Mouse (Mus musculus): ENCODE results near the gene BC030870. TPM values are rescaled to one million over a fixed set of nuclear protein-coding genes. Genes with fewer than 3 reads are reported as not detected.
"Not testable (repeated sequence)": the region's sequence is repeated elsewhere in the genome, so short reads cannot be mapped to it uniquely, and the experiment has no call there.

BC030870 gene
- not detected in 2 replicates for total RNA-seq (2014; rRNA removed)
- not detected in 2 replicates for polyA plus RNA-seq (2015; fragmentation: Nextera tagmentation; extraction: Ambion mirVana)

GRCm38 (mm10) chr8:65129199-65129788, at the start of gene BC030870:
BC030870 (minus strand) TSS chr8:65129563.
- WGBS = 83% methylated on average over 15 of the region's 15 CpGs
- no peak within 1 kb of the TSS for H3K9ac ChIP-seq (replicated peaks; ENCODE audit: low read length)

GRCm38 (mm10) chr8:65174746-65175476, 45.5 kb upstream of the BC030870 start:
- no peak overlapping the region for H3K27ac ChIP-seq
- ATAC-seq (no peak), DNase-seq (ENCODE audit: low spot score) (no peak)
- H3K4me1 ChIP-seq (ENCODE audit: insufficient read depth, low read length) = no peaks in the 10 kb centered on the region
- H3K9me3 ChIP-seq (ENCODE audit: low read length) = no peaks in the 10 kb centered on the region
- no peaks in the 10 kb centered on the region for H3K36me3 ChIP-seq (ENCODE audit: insufficient read depth, low read length)
- H3K9ac ChIP-seq (replicated peaks; ENCODE audit: low read length) = no peak overlapping the region
- H3K4me3 ChIP-seq (ENCODE audit: low read length) = no peak overlapping the region
- 71% methylated on average over 3 of the region's 3 CpGs for WGBS
- no peaks in the 10 kb centered on the region for H3K27me3 ChIP-seq (ENCODE audit: insufficient read depth, low read length)
- no peak overlapping the region for H3K4me2 ChIP-seq (ENCODE audit: low read depth, low read length)
- no peak for TF ChIP-seq CTCF (IDR thresholded peaks at IDR 0.05; ENCODE audit: low read depth)

More at GRCm38 (mm10) chr8:65129199-65129788, at the start of gene BC030870:
- Histone ChIP-seq H3K27me3 (ENCODE audit: insufficient read depth, low read length) (no peaks in the 10 kb centered on the region), H3K36me3 (ENCODE audit: insufficient read depth, low read length) (no peaks in the 10 kb centered on the region), H3K4me3 (ENCODE audit: low read length) (no peak within 1 kb of the TSS), H3K9me3 (ENCODE audit: low read length) (no peaks in the 10 kb centered on the region), H3K4me1 (ENCODE audit: insufficient read depth, low read length) (no peaks in the 10 kb centered on the region), H3K27ac (no peak within 1 kb of the TSS), H3K4me2 (ENCODE audit: low read depth, low read length) (no peak within 1 kb of the TSS)
- DNase-seq (ENCODE audit: low spot score) = no peak
- ATAC-seq = no peak
- no peak for TF ChIP-seq CTCF (IDR thresholded peaks at IDR 0.05; ENCODE audit: low read depth)

- ATAC-seq (no peak), DNase-seq (ENCODE audit: low spot score) (no peak)
- H3K4me1 ChIP-seq (ENCODE audit: insufficient read depth, low read length) = no peaks in the 10 kb centered on the region
- H3K9me3 ChIP-seq (ENCODE audit: low read length) = no peaks in the 10 kb centered on the region
- 77% methylated on average over 3 of the region's 3 CpGs for WGBS
- no peaks in the 10 kb centered on the region for H3K27me3 ChIP-seq (ENCODE audit: insufficient read depth, low read length)
- no peaks in the 10 kb centered on the region for H3K36me3 ChIP-seq (ENCODE audit: insufficient read depth, low read length)
- H3K9ac ChIP-seq (replicated peaks; ENCODE audit: low read length) = no peak overlapping the region
- H3K27ac ChIP-seq = no peak overlapping the region
- H3K4me2 ChIP-seq (ENCODE audit: low read depth, low read length) = no peak overlapping the region
- TF ChIP-seq CTCF (IDR thresholded peaks at IDR 0.05; ENCODE audit: low read depth) = no peak
- no peak overlapping the region for H3K4me3 ChIP-seq (ENCODE audit: low read length)
These were observed 39.8 kb upstream of the BC030870 start for GRCm38 (mm10) chr8:65169184-65169583.

- H3K9me3 ChIP-seq (ENCODE audit: low read length); H3K4me3 ChIP-seq (ENCODE audit: low read length); H3K27me3 ChIP-seq (ENCODE audit: insufficient read depth, low read length); H3K4me2 ChIP-seq (ENCODE audit: low read depth, low read length); H3K27ac ChIP-seq; H3K36me3 ChIP-seq (ENCODE audit: insufficient read depth, low read length); H3K4me1 ChIP-seq (ENCODE audit: insufficient read depth, low read length); H3K9ac ChIP-seq (replicated peaks; ENCODE audit: low read length): not testable (repeated sequence)
- ATAC-seq (peak; percentile 68), DNase-seq (ENCODE audit: low spot score) (peak; percentile 82)
- peak; percentile 72 for TF ChIP-seq CTCF (IDR thresholded peaks at IDR 0.05; ENCODE audit: low read depth)
- WGBS = 18% methylated on average over 1 of the region's 1 CpGs
These were observed 31.3 kb upstream of the BC030870 start for GRCm38 (mm10) chr8:65160676-65161075.

GRCm38 (mm10) chr8:65159096-65159748, 29.9 kb upstream of the BC030870 start:
- H3K4me2 ChIP-seq (ENCODE audit: low read depth, low read length) = peak overlapping the region; percentile 40
- no peak overlapping the region for H3K4me3 ChIP-seq (ENCODE audit: low read length)
- no peak overlapping the region for H3K9ac ChIP-seq (replicated peaks; ENCODE audit: low read length)
- H3K27ac ChIP-seq = no peak overlapping the region
- whole genome bisulfite sequencing = 38% methylated on average over 14 of the region's 14 CpGs
- H3K27me3 ChIP-seq (ENCODE audit: insufficient read depth, low read length) = no peaks in the 10 kb centered on the region
- DNase-seq (ENCODE audit: low spot score) (peak; percentile 75), ATAC-seq (peak; percentile 52)
- peak; percentile 52 for TF ChIP-seq CTCF (IDR thresholded peaks at IDR 0.05; ENCODE audit: low read depth)
- no peaks in the 10 kb centered on the region for H3K9me3 ChIP-seq (ENCODE audit: low read length)
- no peaks in the 10 kb centered on the region for H3K36me3 ChIP-seq (ENCODE audit: insufficient read depth, low read length)
- H3K4me1 ChIP-seq (ENCODE audit: insufficient read depth, low read length) = no peaks in the 10 kb centered on the region

GRCm38 (mm10) chr8:65157901-65158300, 28.5 kb upstream of the BC030870 start:
- WGBS = 51% methylated on average over 4 of the region's 4 CpGs
- Histone ChIP-seq H3K27me3 (ENCODE audit: insufficient read depth, low read length) (no peaks in the 10 kb centered on the region), H3K27ac (peak overlapping the region; percentile 45; the same call in 1 of the 2 replicates), H3K9ac (replicated peaks; ENCODE audit: low read length) (no peak overlapping the region), H3K4me3 (ENCODE audit: low read length) (no peak overlapping the region), H3K4me2 (ENCODE audit: low read depth, low read length) (no peak overlapping the region), H3K36me3 (ENCODE audit: insufficient read depth, low read length) (no peaks in the 10 kb centered on the region), H3K4me1 (ENCODE audit: insufficient read depth, low read length) (no peaks in the 10 kb centered on the region), H3K9me3 (ENCODE audit: low read length) (no peaks in the 10 kb centered on the region)
- ATAC-seq (peak; percentile 90), DNase-seq (ENCODE audit: low spot score) (peak; percentile 87)
- TF ChIP-seq CTCF (IDR thresholded peaks at IDR 0.05; ENCODE audit: low read depth) = no peak
